Mouse (Mus musculus): ENCODE data around the gene Olfr1245. TPM values are rescaled to one million over a fixed set of nuclear protein-coding genes. Genes with fewer than 3 reads are reported as not detected.
"Not testable (repeated sequence)": the region's sequence is repeated elsewhere in the genome, so short reads cannot be mapped to it uniquely, and the experiment has no call there.

The Olfr1245 gene
- polyA plus RNA-seq (2015; fragmentation: Nextera tagmentation; extraction: Ambion mirVana) = not detected in 2 replicates

DNA sequence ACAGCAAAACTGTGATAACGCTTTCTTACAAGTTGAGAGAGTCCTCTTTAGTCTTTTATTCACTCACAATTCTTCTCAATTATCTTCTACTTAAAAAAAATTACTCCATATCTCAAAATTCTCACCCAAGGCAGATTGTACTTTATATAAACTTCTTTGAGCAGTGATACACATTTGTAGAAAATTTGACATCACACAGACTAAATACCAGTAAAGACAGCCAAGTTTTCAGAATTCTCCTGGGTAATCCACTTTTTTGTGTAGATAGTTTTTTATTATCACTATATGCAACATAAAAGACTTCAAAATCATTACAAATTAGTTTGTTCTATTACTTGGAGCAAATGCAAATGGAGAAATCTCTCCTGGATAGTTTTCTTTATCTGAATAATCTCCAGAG, at the start of gene Olfr1245:
Gene Olfr1245 (minus strand): TSS at position 101 of the 400 bp plus-strand sequence.
- no peak for DNase-seq (ENCODE audit: low spot score)

DNA sequence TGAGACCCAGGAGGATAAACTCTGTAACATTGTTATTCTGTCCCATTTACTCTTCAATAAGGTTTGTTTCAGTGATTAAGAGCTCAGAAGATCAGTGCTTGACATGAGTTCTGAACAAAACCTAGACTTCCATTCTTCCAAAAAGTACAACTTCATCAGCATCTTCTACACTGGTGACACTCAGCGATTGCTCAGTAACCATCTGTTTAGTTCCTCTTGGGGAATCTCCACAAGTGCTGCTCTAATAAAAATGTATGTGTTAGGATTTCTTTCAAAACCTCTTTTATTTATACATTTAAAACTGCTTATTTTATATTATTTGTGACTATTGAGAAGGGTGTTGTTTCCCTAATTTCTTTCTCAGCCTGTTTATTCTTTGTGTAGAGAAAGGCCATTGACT, 39.9 kb upstream of the Olfr1245 start, which contains the start of gene Olfr1248:
Gene Olfr1248 (minus strand): TSS at position 101 of the 400 bp plus-strand sequence.
- DNase-seq (ENCODE audit: low spot score) = not testable (repeated sequence)

DNA sequence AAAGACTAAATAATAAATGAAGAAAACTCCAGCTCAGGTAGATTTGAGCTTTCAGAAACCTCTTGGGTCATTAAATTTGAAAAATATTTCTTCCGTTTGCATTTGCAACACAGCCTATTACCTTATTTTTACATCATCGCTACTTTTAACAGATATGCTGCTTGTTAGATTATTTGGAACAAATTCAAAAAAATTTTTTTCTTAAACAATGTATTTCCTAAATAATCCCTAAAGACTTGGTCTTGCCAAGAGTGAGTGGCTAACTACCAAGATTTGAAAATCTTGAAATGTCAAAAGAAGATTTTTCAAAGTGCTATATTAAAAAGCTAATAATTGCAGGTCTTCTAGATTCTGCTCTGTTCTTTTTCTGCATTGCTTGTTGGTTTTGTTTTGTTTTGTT, 35.8 kb upstream of the Olfr1245 start, which contains the start of gene Olfr1247:
Gene Olfr1247 (minus strand): TSS at position 101 of the 400 bp plus-strand sequence.
- DNase-seq (ENCODE audit: low spot score) = no peak

DNA sequence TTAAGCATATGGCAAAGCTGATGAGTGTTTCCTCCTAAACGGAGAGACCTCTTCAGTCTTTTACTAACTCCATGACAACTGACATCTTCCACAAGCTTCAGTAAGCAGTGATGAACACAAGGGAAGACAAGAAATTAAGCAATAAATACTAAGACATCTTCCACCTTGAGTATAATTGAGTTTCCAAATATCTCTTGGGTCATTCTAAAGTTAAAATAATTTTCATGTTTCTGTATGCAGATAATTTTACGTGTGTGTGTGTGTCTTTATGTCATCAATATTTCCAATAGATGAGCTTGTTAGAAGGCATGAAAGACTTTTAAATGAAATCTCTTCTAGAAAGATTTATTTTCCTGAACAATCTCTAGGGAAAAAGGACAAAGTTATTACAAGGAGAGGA, 14.8 kb upstream of the Olfr1245 start, which contains the start of gene Olfr1246:
Gene Olfr1246 (minus strand): TSS at position 101 of the 400 bp plus-strand sequence.
- no peak for DNase-seq (ENCODE audit: low spot score)

DNA sequence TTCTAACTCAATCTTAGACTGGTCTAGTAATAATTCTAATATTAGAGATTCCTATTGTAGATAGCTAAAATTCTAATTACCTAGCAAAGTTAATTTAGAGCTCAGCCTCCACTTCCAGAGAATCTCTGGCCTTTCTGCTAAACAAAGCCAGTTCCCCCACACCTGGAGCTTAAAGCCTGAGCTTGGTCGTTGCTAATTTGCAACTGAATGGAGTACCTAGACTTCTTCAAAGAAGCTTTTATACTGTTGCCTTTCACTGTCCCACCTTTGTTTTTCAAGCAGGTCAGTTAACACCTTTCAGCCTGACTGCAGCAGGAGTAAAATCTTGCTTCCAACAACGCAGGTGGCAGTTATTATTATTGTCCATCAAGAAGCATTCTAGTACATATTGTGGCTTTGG, 15.5 kb downstream of the Olfr1245 start:
- DNase-seq (ENCODE audit: low spot score) = not testable (repeated sequence)

DNA sequence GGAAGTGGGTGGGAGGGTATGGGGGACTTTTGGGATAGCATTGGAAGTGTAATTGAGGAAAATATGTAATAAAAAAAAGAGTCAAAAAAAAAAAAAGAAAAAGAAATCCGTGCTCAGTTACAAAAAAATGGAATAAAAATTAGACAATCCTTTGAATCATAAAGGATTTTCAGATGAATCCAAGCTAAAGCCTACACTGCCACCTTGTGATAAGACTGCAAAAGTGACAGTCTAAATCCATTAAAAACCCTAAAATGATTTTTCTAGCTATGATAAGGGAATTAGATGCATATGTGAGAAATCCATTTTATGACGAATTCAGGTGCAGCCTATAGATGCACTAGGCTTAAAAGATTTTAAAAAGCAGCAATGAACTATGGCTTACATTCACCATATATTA, 33.7 kb downstream of the Olfr1245 start:
- no peak for DNase-seq (ENCODE audit: low spot score)

DNA sequence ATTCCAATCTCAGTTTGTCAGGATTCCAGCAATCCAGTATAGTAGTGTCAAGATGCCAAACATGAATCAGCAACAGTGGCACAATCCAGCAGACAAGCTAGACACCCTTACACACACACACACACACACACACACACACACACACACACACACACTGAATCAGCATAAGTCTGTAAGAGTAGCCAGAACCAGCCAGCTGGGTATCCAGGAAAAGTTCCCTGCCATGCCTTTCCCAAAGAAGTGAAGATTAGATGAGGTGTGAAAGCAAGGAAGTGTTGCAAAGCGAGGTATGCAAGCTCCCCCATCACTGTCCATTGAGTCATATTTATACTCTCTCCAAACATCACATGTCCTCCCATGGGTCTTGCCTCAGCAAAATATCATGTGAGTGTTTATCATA, 38.3 kb downstream of the Olfr1245 start:
- DNase-seq (ENCODE audit: low spot score) = no peak

DNA sequence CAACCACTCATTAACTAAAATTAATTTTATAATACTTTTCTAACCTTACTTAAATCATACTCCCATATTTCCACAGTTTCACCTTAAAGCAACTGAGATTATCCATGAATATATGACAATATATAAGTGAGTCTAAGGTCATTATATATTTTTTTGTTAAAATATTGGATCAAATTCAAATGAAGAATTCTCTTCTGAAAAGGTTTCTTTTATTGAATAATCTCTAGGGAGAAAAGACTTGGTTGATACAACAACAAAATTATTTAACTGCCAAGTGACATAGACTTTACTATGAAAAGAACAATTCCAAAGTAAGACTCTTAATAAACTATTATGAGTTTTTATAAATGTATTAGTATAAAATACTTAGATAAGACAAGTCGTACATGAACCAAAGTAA, 46.9 kb downstream of the Olfr1245 start, which contains the start of gene Olfr1243:
Gene Olfr1243 (minus strand): TSS at position 101 of the 400 bp plus-strand sequence.
- no peak for DNase-seq (ENCODE audit: low spot score)

Other genes with a start within 250 kb of the Olfr1245 start
- gene Olfr1232, start 248.8 kb downstream of the Olfr1245 start, polyA plus RNA-seq (2015; fragmentation: Nextera tagmentation; extraction: Ambion mirVana) = not detected in 2 replicates
- not detected in 2 replicates for gene Olfr1233, start 236.0 kb downstream of the Olfr1245 start, polyA plus RNA-seq (2015; fragmentation: Nextera tagmentation; extraction: Ambion mirVana)
- gene Olfr1234, start 213.6 kb downstream of the Olfr1245 start, polyA plus RNA-seq (2015; fragmentation: Nextera tagmentation; extraction: Ambion mirVana) = not detected in 2 replicates
- not detected in 2 replicates for gene Olfr1238, start 168.8 kb downstream of the Olfr1245 start, polyA plus RNA-seq (2015; fragmentation: Nextera tagmentation; extraction: Ambion mirVana)
- not detected in 2 replicates for gene Olfr1239, start 158.0 kb downstream of the Olfr1245 start, polyA plus RNA-seq (2015; fragmentation: Nextera tagmentation; extraction: Ambion mirVana)
- not detected in 2 replicates for gene Olfr1240, start 135.4 kb downstream of the Olfr1245 start, polyA plus RNA-seq (2015; fragmentation: Nextera tagmentation; extraction: Ambion mirVana)
- not detected in 2 replicates for gene Olfr1241, start 91.3 kb downstream of the Olfr1245 start, polyA plus RNA-seq (2015; fragmentation: Nextera tagmentation; extraction: Ambion mirVana)
- not detected in 2 replicates for gene Olfr1242, start 80.1 kb downstream of the Olfr1245 start, polyA plus RNA-seq (2015; fragmentation: Nextera tagmentation; extraction: Ambion mirVana)
- not detected in 2 replicates for gene Olfr1243, start 47.0 kb downstream of the Olfr1245 start, polyA plus RNA-seq (2015; fragmentation: Nextera tagmentation; extraction: Ambion mirVana)
- gene Olfr1246, start 14.7 kb upstream of the Olfr1245 start, polyA plus RNA-seq (2015; fragmentation: Nextera tagmentation; extraction: Ambion mirVana) = not detected in 2 replicates
- gene Olfr1247, start 35.7 kb upstream of the Olfr1245 start, polyA plus RNA-seq (2015; fragmentation: Nextera tagmentation; extraction: Ambion mirVana) = not detected in 2 replicates
- gene Olfr1248, start 39.8 kb upstream of the Olfr1245 start, polyA plus RNA-seq (2015; fragmentation: Nextera tagmentation; extraction: Ambion mirVana) = not detected in 2 replicates
- gene Olfr1249, start 56.5 kb upstream of the Olfr1245 start, polyA plus RNA-seq (2015; fragmentation: Nextera tagmentation; extraction: Ambion mirVana) = not detected in 2 replicates
- not detected in 2 replicates for gene Olfr1250, start 83.0 kb upstream of the Olfr1245 start, polyA plus RNA-seq (2015; fragmentation: Nextera tagmentation; extraction: Ambion mirVana)
- not detected in 2 replicates for gene Olfr1251, start 93.5 kb upstream of the Olfr1245 start, polyA plus RNA-seq (2015; fragmentation: Nextera tagmentation; extraction: Ambion mirVana)
- not detected in 2 replicates for gene Olfr1252, start 146.6 kb upstream of the Olfr1245 start, polyA plus RNA-seq (2015; fragmentation: Nextera tagmentation; extraction: Ambion mirVana)
- gene Olfr1253, start 178.6 kb upstream of the Olfr1245 start, polyA plus RNA-seq (2015; fragmentation: Nextera tagmentation; extraction: Ambion mirVana) = not detected in 2 replicates
- gene Olfr1254, start 215.2 kb upstream of the Olfr1245 start, polyA plus RNA-seq (2015; fragmentation: Nextera tagmentation; extraction: Ambion mirVana) = not detected in 2 replicates
- not detected in 2 replicates for gene Olfr1255, start 233.6 kb upstream of the Olfr1245 start, polyA plus RNA-seq (2015; fragmentation: Nextera tagmentation; extraction: Ambion mirVana)

Measured in thymus, postnatal 0 days (tissue).